Mouse (Mus musculus) left cerebral cortex, postnatal 10 days (tissue): ENCODE data around the gene Dazap1. TPM values are rescaled to one million over a fixed set of nuclear protein-coding genes. Genes with fewer than 3 reads are reported as not detected.

Experiments used
- DNase-seq, 2 experiments: peaks; one replicate each; pipeline ENCODE4 v3.0.0; 2021 to 2022; ENCODE audit warnings: low spot score in 2 of 2, mixed read lengths in 1 of 2; ENCODE audit errors: extremely low spot score in 1 of 2
- intact Hi-C: fragments of 180-260 bp; cut with DNase I; formaldehyde crosslinking; loops from one replicate; pipeline ENCODE4 v1.15.1; 2025
- total RNA-seq, 2 experiments: library from RNA; stranded (reverse); gene quantifications; 2 replicates each; pipeline ENCODE4 v1.2.3; 2021

Gene Dazap1
- total RNA-seq, 2 experiments from 2014 or later = 95.2 to 98.6 TPM

DNA sequence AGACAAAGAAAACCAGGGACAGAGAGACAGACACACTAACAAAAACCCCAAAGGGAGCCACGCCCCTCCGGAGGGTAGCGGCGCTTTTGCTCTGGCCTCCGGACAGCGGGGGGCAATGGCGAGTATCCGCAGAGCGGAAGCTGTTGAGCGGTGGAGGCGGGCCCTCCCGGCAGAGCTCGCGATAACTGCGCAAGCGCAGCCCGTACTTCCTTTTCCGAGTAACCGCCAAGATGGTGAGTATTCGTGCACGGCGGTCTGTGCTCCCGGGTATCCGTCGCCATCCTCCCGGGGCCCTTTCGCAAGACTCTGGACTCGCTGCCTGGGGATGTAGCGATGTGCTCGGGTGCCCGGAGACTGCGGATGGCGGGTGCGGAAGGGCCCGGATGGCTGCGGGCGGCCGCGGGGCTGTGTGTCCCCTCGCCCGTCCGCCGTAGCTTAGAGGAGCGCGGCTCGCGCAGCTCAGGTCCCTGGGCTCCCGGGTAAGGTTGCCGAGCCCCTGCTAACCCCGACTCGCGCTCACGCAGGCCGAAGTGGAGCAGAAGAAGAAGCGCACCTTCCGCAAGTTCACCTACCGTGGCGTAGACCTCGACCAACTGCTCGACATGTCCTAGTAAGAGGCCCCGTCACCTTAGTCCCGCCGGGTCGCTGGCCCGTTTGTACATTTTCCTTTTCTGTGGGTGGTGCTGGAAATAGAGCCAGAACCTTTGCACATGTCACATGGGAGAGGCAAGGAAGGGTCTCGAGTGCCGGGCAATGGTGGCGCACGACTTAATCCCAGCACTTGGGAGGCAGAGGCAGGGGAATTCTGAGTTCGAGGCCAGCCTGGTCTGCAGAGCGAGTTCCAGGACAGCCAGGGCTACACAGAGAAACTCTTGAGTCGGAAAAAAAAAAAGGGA, 31.2 kb downstream of the Dazap1 start, which contains the start of gene Rps15:
Rps15 (plus strand) TSS at position 203 of the 896 bp plus-strand sequence.
- DNase-seq = peak; percentile 92 to 99
- intact Hi-C loops = no loop called here

DNA sequence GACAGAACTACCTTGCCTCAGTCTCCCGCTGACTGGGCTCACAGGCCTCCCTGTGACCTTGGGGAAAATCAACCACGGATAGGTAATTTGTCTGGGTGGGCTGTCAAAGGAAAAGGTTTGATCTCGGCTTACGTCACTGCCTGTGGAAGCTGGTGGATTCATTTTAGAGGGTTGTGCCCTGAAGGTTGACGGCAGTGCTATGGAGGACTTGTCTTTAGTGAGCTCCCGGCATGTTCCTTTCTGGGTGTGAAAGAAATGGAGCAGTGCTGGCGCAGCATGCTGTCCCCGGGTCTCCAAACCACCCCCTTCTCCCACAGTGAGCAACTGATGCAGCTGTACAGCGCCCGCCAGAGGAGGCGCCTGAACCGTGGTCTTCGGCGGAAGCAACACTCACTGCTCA, 32.0 kb downstream of the Dazap1 start:
- intact Hi-C loops = no loop called here
- DNase-seq = no peak

DNA sequence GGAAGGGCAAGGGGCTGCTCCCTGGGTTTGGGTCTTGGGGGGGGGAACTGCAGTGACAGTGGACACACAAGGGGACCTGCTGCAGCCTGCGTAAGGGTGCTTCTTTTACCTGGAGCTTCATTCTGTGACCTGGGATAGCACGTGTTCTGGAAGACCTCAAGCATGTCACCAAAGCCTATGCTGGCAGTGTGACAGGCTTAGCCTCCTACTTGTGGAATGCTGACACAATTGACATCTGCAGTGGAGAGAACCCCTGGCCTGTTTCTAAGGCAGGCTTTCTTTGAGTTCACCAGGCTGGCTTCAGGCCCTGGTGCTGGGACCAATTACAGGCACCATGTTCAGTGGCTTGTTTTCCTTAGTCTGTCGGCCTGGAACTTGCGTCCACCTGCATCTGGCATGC, 33.0 kb downstream of the Dazap1 start:
- DNase-seq = no peak
- intact Hi-C loops = no loop called here

DNA sequence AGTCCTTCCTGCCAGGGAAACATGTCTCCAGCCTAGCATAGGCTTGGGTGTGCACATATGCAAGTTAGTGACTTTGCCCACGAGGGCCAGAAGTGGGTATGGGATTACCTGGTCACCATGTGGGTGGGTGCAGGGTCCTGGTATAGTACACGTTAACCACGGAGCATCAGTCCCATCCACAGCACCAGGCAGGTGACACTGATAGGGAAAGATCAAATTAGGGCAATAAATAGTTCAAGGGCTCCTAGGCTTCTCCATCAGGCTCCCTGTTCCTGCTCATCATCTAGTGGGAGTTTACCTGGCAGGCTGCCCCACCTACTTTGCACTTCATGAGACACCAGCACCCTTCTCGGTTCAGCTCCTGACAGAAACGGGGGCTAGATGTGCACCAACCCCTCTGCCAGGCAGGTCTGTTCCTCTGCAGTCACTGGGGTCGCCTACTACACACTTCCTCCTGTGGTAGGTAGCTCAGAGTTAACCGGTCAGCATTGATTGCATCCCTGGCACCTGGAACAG, 33.6 kb downstream of the Dazap1 start:
- DNase-seq = no peak
- intact Hi-C loops = no loop called here

DNA sequence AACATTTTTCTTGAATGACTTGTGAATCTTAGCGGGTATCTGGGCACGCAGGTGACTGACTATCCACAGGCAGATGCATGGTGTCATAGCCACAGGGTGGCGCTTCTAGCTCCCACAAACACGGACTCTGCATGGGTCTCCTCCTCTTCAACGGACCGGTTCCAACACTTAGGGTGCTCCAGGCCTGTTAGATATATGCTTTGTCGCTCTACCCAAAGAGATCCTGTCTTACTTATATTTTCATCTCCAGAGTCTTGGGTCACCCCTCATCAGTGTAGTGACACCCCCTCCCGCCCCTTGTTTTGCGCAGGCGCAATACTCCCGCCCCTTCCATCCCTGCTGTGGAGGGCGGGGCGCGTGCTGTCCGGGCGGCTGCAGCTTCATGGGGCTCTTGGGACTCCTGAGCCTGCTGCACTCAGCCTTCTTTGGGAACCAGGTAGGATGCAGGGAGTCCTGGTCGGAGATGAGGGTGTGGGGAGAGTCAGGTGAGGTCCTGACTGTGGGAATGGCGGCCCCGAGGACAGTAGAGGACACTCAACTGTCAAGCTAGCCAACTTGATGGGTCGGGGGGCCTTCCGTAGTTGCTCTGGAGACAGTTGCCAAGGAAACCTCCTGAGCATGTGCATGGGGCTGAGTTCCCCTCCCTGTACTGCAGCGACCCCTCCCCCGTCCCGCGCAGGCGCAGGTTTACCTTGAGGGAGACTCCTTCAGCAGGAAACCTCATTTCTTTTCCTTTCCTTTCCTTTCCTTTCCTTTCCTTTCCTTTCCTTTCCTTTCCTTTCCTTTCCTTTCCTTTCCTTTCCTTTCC, 34.5 kb downstream of the Dazap1 start, which contains the start of gene Apc2:
Apc2 (plus strand) TSS at position 360 of the 808 bp plus-strand sequence.
- DNase-seq = peak; percentile 79 to 83
- intact Hi-C loops = no loop called here

DNA sequence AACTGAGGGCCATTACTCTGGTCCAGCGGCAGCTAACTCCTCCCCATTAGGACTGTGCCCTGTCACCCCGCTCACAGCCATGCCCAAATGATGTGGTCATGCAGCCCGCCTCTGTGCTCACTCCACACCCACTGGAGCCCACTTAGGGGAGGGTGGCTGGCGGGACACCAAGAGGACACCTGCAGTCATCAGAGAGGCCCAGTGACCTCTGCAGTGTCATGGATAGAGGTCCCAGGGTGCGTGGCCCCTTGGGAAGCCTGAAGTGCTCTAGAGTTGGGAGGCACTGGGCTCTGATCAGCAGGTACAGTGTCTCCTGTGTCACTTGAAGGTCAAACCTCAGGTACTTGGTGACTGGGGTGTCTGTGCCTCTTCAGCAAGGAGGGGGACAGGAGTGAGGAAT, 35.5 kb downstream of the Dazap1 start:
- no peak for DNase-seq
- intact Hi-C loops = no loop called here

DNA sequence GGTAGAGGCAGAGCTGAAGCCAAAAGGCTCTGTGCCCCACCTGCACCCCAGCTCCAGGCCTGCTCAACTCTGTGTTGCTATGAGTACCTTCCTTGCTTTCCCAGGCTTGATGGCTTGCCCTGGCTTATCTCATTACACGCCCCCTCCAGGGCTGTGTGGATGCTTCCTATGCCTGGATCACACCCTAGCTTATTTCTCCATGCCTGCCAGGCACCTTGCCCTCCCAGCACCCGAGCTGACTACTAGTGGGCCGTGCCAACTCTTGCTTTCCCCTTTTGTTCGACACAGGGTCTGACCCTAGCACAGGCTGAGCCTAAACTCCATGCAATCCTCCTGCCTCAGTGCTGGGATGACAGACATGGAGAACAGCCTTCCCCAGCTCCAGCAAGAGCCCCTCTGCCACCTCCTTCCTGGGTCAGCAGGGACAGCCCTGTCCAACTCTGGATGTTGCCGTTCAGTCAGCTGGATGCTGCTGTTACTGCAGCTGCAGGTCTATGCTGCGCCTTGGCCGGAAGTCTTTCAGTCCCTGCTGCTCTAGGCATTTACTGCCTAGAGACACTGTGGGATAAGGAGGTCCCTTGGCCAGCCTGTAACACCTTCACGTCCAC, 36.3 kb downstream of the Dazap1 start:
- intact Hi-C loops = no loop called here
- DNase-seq = no peak

DNA sequence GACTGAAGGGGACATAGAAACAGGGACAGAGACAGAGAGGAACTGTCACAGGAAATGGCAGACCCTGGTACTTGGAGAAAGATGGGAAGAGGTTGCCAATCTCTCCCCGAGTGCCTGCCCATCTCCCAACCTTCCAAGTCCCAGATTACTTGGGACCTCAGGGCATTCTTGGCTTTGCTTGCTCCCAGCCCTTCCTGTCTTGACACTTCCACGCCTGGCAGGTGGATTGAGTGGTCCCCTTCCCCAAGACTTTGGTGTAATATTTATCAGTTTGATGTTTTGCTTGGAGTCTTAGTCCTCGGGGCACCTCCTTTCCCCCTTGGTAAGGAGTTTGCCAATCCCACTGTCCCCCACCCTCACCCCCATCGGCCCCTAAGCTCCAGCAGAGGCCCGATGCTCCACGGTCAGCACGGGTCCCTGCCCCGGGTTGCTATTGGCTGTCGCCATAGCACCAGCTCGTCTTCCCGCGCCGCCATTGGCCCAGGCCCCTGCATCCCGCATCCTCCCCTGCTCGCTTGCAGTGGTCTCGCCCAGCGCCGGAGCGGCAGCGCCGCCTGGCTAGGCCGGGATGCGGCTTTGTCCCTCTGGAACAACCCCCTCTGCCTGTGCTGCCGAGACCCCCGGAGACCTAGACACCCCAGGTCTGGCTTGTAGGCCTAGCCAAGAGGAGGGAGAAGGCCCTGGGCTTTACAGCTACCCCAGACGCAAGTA, 37.4 kb downstream of the Dazap1 start:
- intact Hi-C loops = no loop called here
- DNase-seq = peak; percentile 92 to 94

DNA sequence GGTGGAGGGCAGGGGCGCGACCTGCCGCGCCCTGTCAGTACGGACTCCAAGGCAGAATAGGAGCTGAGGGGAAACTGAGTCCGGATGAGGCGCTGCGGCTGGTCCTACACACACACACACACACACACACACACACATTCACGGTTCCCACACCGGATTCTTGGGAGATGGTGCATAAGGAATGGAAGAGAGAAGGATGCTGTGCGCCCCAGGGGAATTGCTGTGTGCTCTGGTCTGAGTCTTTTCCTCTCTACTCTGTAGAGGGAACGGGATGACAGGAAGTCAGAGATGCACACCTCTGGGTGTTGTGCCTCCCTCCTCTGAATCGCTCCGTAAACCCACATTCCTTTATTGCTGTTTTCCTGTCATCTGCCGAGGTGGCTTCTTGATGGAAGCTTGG, 38.0 kb downstream of the Dazap1 start:
- no peak for DNase-seq
- intact Hi-C loops = no loop called here

DNA sequence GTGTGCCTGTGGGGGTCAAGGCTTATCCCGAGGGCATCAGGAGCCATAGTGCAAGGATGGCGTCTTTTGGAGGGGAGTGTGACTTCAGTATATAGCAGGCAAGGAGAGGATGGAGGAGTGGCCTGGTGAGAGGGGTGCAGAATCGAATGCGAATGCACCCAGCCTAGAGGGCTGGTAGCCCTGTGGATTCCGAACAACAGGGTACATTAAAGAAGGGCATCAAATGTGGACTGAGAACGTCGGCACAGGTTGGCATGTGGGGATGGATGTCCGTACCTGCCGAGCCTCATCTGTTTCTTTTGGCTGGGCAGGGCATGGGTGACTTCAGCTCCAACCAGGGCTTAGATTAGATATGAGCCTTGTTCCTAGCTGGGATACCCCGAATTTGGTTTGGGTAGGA, 38.5 kb downstream of the Dazap1 start:
- intact Hi-C loops = no loop called here
- no peak for DNase-seq

DNA sequence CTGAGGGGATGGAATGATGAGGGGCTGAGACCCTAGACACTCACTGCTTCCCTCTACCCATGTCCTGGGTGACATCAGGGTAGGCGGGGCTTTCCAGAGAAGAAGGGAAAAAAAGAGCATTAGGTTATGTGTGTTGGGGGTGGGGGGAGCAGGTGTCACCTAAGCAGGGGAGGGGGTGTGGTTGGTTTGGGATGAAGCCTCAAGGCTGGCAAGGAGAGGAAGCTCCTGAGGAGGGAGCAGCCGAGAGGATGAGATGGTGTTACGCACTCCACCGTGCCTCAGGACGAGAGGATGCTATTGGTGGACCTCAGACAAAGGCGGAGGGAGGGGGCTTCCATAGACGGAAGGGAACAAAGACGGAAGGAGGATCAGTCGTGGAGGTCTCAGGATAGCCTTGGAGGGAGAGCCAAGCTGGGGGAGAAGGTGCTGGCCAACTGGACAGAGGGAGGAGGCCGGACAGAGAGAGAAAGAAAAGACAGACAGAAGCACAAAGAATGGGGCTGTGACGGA, 39.4 kb downstream of the Dazap1 start:
- intact Hi-C loops = no loop called here
- peak in 1 of 2 experiments; percentile 66 for DNase-seq

DNA sequence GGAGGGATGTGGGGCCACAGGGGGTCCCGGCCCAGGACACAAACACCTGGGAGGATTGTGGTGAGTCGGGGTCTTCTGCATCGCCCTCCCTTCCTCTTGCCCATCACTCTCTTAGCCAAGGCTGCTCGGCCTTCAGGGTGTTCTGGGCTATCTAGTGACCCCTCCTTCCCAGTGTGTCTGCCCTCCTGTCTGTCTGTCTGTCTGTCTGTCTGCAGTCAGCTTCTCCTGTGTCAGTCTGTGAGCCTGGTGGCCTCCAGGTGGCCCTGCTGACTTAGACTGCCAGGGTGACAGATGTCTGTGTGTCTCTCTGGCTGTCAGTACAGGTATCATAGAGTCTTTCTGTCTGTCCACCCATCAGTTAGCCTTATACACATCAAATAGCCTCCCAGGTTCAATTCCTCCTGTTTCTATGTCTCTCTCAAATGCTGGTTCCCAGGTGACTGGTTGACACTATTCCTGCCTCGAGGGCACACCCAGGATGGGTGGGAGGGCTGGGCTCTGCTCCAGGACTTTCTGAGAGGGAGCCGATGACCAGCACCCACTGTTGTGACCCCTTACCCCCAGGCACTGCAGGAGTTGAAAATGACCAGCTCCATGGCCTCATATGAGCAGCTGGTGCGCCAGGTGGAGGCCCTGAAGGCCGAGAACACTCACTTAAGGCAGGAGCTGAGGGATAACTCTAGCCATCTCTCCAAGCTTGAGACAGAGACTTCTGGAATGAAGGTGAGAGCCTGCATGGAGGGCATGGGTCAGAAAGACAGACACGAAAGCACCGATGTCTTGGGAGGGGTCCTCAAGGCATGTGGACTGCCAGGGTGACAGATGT, 40.2 kb downstream of the Dazap1 start:
- DNase-seq = peak in 1 of 2 experiments; percentile 4

DNA sequence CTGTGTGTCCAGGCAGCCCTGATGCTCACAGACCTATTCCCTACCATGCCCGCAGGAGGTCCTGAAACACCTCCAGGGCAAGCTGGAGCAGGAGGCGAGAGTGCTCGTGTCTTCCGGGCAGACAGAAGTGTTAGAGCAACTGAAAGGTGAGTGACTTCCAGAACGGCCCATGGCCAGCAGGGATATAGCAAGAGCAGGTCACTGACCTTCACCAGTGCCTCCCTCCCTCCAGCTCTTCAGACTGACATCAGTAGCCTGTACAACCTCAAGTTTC, 40.7 kb downstream of the Dazap1 start:
- intact Hi-C loops = no loop called here
- no peak for DNase-seq

More for the DNA sequence above, 40.2 kb downstream of the Dazap1 start:
- intact Hi-C loops = no loop called here

DNA sequence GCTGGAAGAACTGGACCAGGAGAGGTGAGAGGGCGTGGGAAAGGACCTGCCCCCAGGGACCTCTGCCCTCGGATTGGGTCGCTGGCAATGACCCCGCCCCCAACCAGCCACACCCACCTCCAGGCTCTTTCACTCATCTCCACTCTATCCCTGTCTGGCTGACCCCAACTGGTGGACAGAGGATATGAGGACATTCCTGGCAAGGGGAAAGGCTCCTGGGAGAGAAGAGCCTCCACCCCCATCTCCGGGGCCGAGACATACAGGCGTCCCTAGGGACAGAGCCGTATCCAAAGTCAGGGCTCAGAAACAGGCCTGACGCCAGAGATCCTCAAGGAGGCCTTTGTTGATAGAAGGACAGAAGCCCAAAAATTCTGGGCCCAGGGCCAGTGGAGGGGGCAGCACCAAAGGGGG, 41.2 kb downstream of the Dazap1 start:
- peak; percentile 69 to 90 for DNase-seq
- intact Hi-C loops = no loop called here

DNA sequence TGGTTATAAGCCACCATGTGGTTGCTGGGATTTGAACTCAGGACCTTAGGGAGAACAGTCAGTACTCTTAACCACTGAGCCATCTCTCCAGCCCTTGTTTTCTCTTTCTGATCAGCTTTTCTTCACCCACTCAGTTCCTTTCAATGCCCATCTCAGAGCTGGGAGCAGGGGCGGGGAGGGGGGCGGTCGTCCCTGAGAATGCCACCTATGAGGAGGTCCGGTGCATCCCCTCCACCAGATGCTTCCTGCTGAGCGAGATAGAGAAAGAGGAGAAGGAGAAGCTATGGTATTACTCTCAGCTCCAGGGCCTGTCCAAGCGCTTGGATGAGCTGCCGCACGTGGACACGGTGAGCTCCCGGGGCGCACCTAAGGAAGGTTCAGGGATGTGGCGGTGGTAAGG, 43.2 kb downstream of the Dazap1 start:
- no peak for DNase-seq
- intact Hi-C loops = no loop called here

DNA sequence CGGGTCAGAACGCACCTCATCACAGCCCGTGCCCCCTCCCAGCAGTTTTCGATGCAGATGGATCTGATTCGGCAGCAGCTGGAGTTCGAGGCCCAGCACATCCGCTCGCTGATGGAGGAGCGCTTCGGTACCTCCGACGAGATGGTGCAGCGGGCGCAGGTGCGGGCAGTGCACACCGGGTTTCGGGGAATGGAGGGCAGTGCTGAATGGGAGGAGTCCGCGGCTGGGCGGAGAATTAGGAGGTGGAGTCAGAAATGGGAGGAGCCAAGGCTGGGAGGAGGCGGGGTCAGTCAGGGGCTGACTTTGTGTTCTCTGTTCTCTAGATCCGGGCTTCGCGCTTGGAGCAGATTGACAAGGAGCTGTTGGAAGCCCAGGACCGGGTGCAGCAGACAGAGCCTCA, 43.6 kb downstream of the Dazap1 start:
- no peak for DNase-seq
- intact Hi-C loops = no loop called here

DNA sequence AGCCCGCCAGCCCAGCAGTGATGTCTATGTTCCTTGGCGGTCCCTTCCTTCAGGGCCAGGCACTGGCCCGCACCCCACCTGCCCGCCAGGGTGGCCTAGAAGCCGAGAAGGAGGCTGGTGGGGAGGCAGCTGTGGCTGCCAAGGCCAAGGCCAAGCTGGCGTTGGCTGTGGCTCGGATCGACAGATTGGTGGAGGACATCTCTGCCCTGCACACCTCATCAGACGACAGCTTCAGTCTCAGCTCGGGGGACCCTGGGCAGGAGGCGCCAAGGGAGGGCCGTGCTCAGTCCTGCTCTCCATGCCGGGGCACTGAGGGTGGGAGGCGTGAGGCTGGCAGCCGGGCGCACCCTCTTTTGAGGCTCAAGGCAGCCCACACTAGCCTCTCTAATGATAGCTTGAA, 50.3 kb downstream of the Dazap1 start:
- intact Hi-C loops = no loop called here
- DNase-seq = no peak
